Mouse (Mus musculus) ES-Bruce4 (cell line): ENCODE data around the gene Mfap1a. TPM values are rescaled to one million over a fixed set of nuclear protein-coding genes. Genes with fewer than 3 reads are reported as not detected.

Experiments
- H3K27ac ChIP-seq: 2 replicates; pipeline ENCODE4 v1.5.1; 2012; ENCODE audit warnings: low read length, inconsistent platforms; ENCODE audit not compliant: insufficient read depth
- H3K27me3 ChIP-seq: 2 replicates; pipeline ENCODE4 v1.6.1; 2012; ENCODE audit warnings: mild to moderate bottlenecking, low read length, inconsistent platforms; ENCODE audit not compliant: control insufficient read depth, poor library complexity, insufficient read depth, severe bottlenecking
- H3K36me3 ChIP-seq: 2 replicates; pipeline ENCODE4 v1.6.1; 2012; ENCODE audit warnings: inconsistent platforms, mild to moderate bottlenecking, low read length, moderate library complexity; ENCODE audit not compliant: control insufficient read depth, poor library complexity, insufficient read depth, severe bottlenecking
- H3K4me1 ChIP-seq: one replicate; pipeline ENCODE4 v1.8.1; 2011; ENCODE audit warnings: low read length; ENCODE audit not compliant: control insufficient read depth, insufficient read depth
- H3K4me3 ChIP-seq: 2 replicates; pipeline ENCODE4 v1.5.1; 2011; ENCODE audit warnings: low read depth, mild to moderate bottlenecking, low read length
- H3K9ac ChIP-seq: 2 replicates; pipeline ENCODE4 v1.6.1; 2012; ENCODE audit warnings: low read depth, mild to moderate bottlenecking, inconsistent platforms; ENCODE audit not compliant: poor library complexity, severe bottlenecking
- H3K9me3 ChIP-seq: replicated peaks from 2 replicates; pipeline ENCODE4 v1.6.1; 2012; ENCODE audit warnings: mild to moderate bottlenecking, low read length, inconsistent platforms; ENCODE audit not compliant: control insufficient read depth, poor library complexity, insufficient read depth, severe bottlenecking
- CTCF ChIP-seq: IDR thresholded peaks from one replicate; pipeline ENCODE4 v1.8.1; 2011; ENCODE audit warnings: low read depth, low read length
- EP300 ChIP-seq: IDR thresholded peaks from 2 replicates; pipeline ENCODE4 v1.6.1; 2011; ENCODE audit warnings: low read depth, low read length; ENCODE audit not compliant: insufficient read depth
- POLR2A ChIP-seq: IDR thresholded peaks from one replicate; pipeline ENCODE4 v1.8.1; 2011; ENCODE audit warnings: low read length; ENCODE audit not compliant: insufficient read depth
- polyA plus RNA-seq: library from polyadenylated mRNA; stranded (reverse); fragments of >200 nt; gene quantifications from 2 replicates; pipeline ENCODE4 v1.2.4, GENCODE M21; 2011; ENCODE audit warnings: low read depth; ENCODE audit not compliant: missing spikeins, insufficient read depth, insufficient read length

Mfap1a gene
- polyA plus RNA-seq, 1 experiment: 22.0 TPM

DNA sequence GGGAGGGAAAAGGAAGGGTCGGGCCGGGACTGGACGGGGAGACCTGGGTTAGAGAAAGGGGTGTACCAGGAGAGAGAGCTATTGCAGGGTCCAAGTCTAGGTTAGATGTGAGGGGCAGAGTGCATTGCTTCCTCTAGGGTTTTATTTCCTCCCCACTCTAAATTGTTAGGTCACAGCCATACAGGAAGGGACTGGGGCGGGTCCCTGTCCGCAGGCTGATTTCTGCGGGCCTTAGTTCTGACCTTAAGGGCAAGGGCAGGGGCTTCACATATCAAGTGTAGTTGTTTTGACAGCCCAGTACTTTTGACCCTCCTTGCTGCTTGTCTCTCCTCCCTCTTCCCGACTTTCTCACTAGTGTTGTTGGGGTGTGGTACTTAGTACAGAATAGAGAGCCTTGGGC, 56.4 kb downstream of the Mfap1a start:
- no peaks in the 10 kb centered on the region for H3K27me3 ChIP-seq
- no peaks in the 10 kb centered on the region for H3K9me3 ChIP-seq
- H3K4me1 ChIP-seq: peaks cover 2% of the 10 kb centered on the region
- peaks cover 20% of the 10 kb centered on the region for H3K36me3 ChIP-seq
- TF ChIP-seq EP300: no peak
- no peak for TF ChIP-seq POLR2A
- TF ChIP-seq CTCF: no peak
- peak overlapping the region; percentile 87 for H3K9ac ChIP-seq
- H3K27ac ChIP-seq: no peak overlapping the region
- H3K4me3 ChIP-seq: peak overlapping the region; percentile 74

DNA sequence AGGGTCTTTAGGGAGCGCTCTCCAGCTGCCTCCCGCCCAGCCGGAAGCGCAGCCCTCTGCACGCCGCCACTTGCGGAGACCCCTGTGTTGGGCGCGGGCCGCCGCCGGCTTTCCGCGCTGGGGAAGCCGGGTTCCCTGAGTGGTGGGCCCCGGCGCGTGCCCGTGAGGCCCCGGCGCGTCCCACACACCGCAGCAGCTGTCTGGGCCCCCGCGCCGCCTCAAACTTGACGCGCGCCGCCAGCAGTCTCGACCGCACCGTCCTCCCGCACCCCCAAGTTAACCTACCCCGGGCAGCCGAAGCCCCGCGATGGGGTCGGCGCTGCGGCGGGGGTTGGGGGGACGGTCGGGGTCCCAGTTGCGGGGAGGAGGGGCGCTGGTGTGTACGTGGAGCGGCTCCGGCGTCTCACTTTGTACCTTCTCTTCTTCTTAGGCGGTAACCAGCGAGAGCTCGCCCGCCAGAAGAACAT, 56.9 kb downstream of the Mfap1a start:
- Histone ChIP-seq H3K4me3 (peak overlapping the region; percentile 74), H3K9ac (peak overlapping the region; percentile 87), H3K36me3 (peaks cover 20% of the 10 kb centered on the region), H3K9me3 (no peaks in the 10 kb centered on the region), H3K27me3 (no peaks in the 10 kb centered on the region), H3K27ac (no peak overlapping the region), H3K4me1 (peaks cover 2% of the 10 kb centered on the region)
- TF ChIP-seq EP300: no peak
- TF ChIP-seq POLR2A: no peak
- no peak for TF ChIP-seq CTCF

GRCm38 (mm10) chr2:121448739-121449535, 57.5 kb downstream of the Mfap1a start, which contains the start of gene Serf2:
TSS of gene Serf2 (plus strand) at chr2:121449195.
- H3K9me3 ChIP-seq: no peaks in the 10 kb centered on the region
- peak within 1 kb of the TSS; percentile 83 for H3K4me3 ChIP-seq
- H3K9ac ChIP-seq: peak within 1 kb of the TSS; percentile 87
- no peaks in the 10 kb centered on the region for H3K27me3 ChIP-seq
- peak within 1 kb of the TSS; percentile 93 for H3K27ac ChIP-seq
- peaks cover 20% of the 10 kb centered on the region for H3K36me3 ChIP-seq
- TF ChIP-seq EP300 (0 out of 2 replicates have a peak, but pooled peaks have one; percentile 29), POLR2A (peak; percentile 93), CTCF (no peak)
- peaks cover 2% of the 10 kb centered on the region for H3K4me1 ChIP-seq

DNA sequence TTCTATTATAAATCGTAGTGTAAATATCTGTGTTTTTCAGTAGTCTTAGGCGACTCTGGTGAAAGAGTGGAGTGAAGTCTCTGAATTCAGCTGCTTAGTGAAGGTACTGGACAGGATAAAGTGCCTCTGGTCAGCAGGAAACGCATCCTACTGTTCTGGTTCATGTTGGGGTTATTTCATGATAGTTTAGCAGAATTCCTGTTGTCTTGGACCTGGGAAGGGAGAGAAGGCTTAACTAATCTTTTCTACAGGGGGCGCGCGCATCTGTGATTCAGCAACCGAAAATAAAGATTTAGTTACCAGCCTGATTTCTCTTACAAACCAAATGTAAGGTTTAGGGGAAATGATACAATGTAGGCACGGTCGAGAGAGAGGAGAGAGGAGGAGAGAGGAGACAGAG, 58.3 kb downstream of the Mfap1a start:
- TF ChIP-seq CTCF (no peak), POLR2A (no peak)

GRCm38 (mm10) chr2:121447006-121447405, 59.5 kb downstream of the Mfap1a start:
- H3K36me3 ChIP-seq: peaks cover 9% of the 10 kb centered on the region
- no peak overlapping the region for H3K9ac ChIP-seq
- no peaks in the 10 kb centered on the region for H3K9me3 ChIP-seq
- H3K4me3 ChIP-seq: no peak overlapping the region
- no peak for TF ChIP-seq EP300
- no peak for TF ChIP-seq POLR2A
- no peak for TF ChIP-seq CTCF
- H3K27me3 ChIP-seq: no peaks in the 10 kb centered on the region
- H3K4me1 ChIP-seq: no peaks in the 10 kb centered on the region
- no peak overlapping the region for H3K27ac ChIP-seq

More for the DNA sequence above, 58.3 kb downstream of the Mfap1a start:
- no peaks in the 10 kb centered on the region for H3K4me1 ChIP-seq
- no peaks in the 10 kb centered on the region for H3K27me3 ChIP-seq
- peaks cover 16% of the 10 kb centered on the region for H3K36me3 ChIP-seq
- H3K9ac ChIP-seq: peak overlapping the region; percentile 82
- no peaks in the 10 kb centered on the region for H3K9me3 ChIP-seq
- H3K27ac ChIP-seq: peak overlapping the region; percentile 93
- no peak overlapping the region for H3K4me3 ChIP-seq

GRCm38 (mm10) chr2:121446506-121446905, 60.0 kb downstream of the Mfap1a start:
- Histone ChIP-seq H3K27ac (no peak overlapping the region), H3K4me3 (no peak overlapping the region), H3K9me3 (no peaks in the 10 kb centered on the region), H3K9ac (no peak overlapping the region), H3K4me1 (no peaks in the 10 kb centered on the region), H3K27me3 (no peaks in the 10 kb centered on the region), H3K36me3 (peaks cover 6% of the 10 kb centered on the region)
- TF ChIP-seq CTCF (no peak), POLR2A (no peak), EP300 (no peak)
